Mouse (Mus musculus): Measurements from ENCODE around the gene Taf9.

Taf9 gene

DNA sequence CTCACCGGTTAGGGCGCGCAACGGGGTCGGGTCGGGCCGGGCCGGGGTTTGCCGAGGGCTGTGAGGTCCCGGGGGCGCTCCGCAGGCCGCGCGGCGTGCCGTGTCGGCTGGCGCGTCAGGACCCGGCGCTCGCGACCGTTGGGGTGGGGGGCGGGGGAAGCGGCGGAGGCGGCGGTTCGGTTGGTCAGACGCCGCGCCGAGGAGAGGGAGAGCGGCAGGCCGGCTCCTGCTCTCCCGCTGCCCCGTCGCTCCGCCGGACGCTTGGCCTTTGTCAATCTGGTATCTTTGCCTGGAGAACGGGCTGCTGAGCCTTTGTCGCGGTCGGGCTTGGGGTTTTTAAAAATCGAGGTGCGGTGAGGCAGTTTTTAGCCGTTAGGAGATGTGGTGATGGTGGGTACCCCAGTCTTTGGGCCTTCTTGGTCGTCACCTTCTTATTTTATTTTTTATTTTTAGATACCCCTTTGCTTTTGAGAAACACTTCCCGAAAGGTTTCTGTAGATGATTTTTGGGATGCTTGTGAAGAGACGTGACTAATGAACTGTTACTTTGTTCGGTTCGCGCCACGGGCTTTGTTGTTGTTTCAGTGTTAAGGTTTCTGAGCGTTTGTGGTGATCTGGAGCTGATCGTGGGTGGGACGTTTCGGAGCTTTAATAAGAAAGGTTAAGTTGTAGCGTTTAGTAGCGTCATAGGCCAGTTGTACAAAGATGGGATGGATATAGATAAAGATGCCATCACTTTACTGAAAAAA lies at the start of gene Taf9:
Taf9 (plus strand) TSS at position 141 of the 748 bp plus-strand sequence.
- DNase-seq (ENCODE audit: inconsistent age in 2 of 2, low spot score in 1 of 2), result no peak

DNA sequence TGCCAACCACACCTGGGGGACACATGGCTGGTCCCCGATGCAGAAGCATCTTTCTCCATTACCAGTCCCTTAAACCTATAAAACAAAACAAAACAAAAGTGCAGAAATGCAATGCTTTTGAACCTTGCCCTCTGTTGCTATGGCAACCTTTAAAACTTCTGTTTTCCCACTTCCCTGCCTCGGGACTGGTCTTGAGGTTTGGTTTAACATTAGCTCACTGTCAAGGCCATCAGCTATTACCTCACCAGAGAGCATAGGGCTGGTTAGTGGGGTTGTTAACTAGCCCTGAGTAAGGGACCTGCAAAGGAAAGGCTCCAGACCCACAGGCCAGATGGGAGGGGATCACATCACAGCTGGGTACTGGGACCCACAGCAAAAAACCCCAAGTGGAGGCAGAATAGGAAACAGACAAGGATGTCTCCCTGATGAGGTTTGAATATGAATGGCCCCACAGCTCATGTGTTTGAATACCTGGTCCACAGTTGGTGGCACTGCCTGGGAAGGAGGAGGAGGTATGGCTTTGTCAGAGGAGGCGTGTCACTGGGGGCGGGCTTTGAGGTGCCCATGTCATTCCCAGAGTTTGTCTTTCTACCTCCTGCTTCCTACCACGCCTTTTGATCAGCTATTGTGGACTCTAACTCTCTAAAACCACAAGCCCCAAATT lies 49.0 kb upstream of the Taf9 start:
- DNase-seq (ENCODE audit: inconsistent age in 2 of 2, low spot score in 1 of 2), result no peak

DNA sequence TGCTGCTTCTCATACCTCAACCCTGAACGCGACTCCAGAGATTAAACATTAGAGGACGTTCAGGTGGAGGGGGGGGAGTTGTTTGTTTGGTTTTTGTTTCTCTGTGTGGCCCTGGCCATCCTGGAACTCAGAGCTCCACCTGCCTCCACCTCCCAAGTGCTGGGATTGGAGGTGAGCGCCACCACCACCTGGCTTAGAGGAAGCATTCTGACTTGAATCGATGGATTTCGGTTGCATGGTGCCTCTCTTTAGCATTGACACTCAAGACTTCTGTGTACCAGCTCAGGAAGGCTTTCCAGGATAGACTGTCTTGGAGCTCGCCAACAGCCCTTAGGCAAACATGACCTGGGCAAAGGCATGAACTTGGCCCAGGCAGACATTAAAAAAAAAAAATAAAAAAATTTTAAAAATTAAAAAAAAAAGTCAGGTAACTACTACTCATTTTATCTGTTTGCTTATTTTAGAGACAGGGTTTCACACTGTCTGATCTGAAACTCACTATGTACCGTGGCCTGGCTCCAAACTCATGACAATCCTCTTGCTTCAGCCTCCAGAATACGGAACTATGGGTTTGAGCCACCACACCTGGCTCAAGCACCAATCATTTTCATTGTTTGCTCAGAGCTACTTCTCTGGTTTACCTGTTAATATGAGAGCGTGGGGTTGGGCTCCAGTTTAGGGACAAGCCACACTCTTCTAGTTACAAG lies 48.2 kb upstream of the Taf9 start:
- DNase-seq (ENCODE audit: inconsistent age in 2 of 2, low spot score in 1 of 2), result no peak

DNA sequence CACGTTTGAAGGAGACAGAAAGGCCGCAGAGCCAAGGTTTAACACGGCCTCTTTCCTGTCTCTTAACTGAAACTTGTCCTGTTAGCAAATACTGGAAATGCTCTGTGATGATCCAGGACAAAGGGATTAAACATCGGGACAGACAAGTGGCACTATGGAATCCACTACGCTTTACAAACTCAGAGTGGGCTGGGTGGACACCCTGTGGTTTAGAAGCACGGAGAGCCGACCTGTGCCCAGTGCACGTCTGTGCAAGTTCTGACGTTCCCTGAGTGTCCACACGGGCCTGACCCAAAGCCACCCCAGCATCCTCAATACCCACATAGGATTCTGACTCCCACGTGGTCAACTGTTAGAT lies 47.7 kb upstream of the Taf9 start:
- no peak for DNase-seq (ENCODE audit: inconsistent age in 2 of 2, low spot score in 1 of 2)

DNA sequence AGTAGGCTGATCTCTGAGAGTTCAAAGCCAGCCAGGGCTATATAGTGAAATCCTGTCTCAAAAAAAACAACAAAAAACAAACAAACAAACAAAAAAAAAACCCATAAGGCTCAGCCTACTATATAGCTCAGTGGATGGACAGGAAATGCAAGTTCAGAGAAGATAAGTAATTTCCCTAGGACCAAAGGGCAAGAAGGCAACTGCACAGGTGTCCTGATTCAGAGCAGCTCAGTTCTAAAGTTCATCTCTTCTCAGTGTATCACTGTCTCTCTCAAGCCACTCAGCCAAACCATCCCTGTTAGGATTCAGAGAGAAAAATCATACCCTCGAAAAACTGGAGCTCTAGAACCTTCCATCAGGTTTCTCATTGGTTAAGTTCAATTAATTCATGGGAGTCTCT lies 45.5 kb upstream of the Taf9 start:
- no peak for DNase-seq (ENCODE audit: inconsistent age in 2 of 2, low spot score in 1 of 2)

DNA sequence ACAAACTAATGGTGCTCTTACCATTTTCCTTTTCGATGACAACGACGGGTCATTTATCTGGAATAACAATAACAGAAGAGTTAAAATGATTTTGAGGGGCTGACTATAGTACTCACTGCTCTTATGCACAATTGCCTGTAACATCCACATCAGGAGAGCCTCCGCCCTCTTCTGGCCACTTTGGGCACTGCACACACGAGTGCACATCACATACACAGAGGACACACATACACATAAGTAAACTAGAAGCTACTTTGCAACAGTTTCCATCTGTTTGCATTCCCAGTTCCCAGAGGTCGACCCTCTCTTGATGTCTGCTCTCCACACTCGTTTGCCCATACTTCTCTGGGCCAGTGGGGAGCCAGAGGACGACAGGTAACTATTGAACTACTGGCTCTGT lies 43.6 kb upstream of the Taf9 start:
- no peak for DNase-seq (ENCODE audit: inconsistent age in 2 of 2, low spot score in 1 of 2)

DNA sequence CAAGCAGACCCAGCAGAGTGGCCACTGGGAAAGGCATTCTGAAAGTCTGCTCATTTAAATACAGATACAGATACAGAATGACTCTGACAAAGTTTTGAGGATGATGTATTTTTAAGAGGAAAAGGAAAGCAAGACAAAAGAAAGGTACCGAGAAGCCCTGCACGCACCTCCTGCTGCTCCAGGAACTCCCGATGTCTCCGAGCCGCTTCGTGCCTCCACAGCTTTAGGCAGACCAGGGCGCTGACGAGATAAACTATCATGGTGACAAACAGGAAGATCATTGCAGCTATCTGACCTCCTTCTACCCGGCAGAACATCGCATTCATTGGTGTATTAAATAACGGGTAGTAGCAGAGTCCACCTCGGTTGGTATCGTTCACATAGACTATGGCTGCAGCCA lies 40.1 kb upstream of the Taf9 start:
- DNase-seq (ENCODE audit: inconsistent age in 2 of 2, low spot score in 1 of 2), result no peak

DNA sequence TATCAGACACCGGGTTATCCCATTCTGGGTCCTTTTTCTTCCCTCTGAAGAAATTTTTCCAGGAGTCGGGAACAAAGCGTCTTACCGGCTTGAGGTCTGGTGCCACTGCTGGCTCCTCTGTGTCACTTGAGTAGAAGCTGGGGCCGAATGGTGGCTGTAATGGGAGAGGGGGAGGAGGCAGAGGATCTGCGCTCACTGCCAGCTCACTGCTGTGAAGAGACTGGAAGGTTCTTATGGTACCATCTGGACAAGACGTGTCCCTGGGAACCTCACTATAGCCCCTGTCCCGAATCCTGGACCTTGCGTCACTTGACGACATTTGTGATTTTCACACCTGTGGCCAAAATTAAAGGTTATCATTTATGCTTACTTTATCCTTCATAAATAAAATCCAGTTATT lies 39.1 kb upstream of the Taf9 start:
- DNase-seq (ENCODE audit: inconsistent age in 2 of 2, low spot score in 1 of 2), result no peak

DNA sequence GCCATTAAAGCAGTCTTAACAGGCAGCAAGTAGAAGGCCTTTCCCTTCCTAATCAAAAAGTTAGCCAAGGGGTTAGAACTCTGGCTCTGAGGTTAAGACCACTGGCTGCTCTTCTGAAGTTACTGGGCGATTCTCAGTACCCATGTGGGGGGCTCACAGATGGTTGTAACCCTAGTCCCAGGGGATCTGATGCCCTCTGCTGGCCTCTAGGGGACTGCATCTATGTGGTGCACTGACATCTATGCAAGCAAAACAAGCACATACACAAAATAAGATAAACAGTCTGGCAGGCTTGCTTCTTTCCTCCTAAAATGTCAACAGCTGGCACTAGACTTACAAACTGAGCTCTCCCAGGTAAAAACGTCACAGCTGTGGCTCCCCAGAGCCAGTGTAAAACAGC lies 38.5 kb upstream of the Taf9 start:
- no peak for DNase-seq (ENCODE audit: inconsistent age in 2 of 2, low spot score in 1 of 2)

DNA sequence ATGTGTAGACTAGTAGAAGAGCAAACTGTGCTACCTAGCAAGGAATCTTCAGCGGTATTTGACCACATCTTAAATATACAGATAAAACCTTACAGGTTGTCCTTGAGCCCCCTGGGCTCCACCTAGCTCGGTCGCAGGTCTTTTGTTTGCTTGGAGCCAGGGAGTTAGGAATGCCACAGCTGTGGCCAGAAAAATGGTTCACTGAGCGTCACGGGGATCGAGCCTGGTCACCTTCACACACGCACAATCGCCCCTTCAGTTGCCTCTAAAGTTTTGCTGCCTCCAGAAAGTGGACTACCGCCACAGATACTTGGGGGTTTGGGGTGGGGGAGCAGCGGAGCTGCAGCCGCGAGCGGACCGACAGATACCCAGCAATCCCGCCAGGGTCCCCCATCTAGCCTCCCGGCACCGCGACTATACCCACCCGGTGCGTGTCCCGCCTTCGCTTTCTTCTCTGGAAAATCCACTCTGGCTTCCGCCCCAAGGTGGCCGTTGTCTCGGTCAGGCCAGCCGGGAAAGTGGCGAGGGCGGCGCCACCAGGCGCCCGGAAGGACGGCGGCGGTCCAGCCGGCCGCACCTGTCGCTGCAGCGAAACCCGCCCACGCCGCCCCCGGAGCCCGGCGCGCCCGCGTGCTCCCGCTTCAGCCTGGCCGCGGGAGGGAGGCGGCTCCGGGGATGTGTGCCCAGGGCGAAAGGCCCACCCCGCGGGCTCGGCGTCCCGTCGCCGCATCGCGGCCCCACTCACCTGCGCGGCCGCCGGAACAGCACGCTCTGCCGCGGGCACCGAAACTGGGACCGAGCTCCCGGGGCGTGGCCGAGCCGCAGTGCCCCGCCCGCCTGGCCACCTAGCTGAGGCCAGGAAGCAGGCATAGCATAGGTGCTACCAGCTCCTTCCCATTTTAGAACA lies 34.9 kb upstream of the Taf9 start, which contains the start of gene Marveld2:
Marveld2 (minus strand) TSS at position 791 of the 907 bp plus-strand sequence.
- DNase-seq (ENCODE audit: inconsistent age in 2 of 2, low spot score in 1 of 2), result peak; percentile 34 to 72

DNA sequence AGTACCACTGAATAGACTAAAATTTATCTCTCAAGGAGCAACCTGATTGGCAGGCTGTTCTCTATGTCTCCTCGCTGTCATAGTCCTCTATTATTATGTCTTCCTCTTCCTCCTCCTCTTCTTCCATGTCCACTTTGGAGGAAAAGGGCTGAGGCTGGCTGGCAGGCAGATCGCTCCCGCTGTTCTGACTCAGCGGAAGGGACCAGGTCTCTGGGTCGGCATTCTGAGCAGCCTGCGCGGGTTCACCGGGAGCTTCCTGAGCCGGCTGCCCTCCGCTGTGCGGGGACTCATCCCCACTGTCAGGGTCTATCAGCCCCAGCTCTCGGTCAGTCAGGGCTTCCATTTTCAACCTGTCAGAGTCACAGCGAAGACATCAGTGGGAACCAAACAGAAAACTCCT lies 33.8 kb upstream of the Taf9 start:
- no peak for DNase-seq (ENCODE audit: inconsistent age in 2 of 2, low spot score in 1 of 2)

DNA sequence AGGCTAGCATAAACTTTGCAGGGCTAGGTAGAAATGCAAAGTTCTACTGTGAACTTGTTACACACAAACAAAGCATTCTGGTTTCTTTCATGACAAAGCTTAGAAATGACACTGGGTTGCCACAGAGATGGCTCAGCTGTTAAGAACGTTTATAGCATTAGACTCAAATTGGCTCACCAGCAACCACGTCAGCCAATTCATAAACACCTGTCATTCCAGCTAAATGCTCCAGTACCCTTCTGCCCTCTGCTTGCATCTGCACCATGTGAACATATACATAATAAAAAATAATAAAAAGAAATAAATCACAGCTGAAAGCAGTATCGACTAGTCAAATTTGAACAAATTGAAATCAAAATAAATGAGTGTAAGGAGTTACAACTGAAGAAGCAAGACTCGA lies 29.1 kb upstream of the Taf9 start:
- no peak for DNase-seq (ENCODE audit: inconsistent age in 2 of 2, low spot score in 1 of 2)

DNA sequence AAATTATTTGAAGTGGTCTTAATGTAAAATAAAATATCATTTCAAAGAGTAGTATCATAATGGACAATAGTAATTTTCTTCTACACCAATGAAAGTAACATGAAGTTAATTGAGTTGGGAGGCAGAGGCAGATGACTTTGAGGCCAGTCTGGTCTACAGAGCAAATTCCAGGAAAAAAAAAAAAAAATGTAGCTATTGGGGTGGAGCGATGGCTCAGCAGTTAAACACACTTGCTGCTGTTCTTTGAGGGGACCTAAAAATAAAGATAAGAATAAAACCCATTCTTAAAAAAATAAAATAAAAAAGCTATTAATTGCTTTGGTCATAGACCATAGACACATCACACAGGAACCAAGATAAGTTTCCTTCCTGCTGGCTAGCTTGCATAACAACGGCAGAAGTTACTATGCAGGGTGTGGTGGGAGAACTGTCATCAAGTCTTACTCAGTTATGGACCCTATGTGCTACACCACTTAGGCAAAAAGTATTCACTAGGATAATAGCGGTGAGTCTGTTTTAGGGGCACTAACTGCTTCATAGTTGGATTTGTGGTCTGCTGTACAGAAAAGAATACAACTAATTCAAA lies 17.2 kb upstream of the Taf9 start:
- DNase-seq (ENCODE audit: inconsistent age in 2 of 2, low spot score in 1 of 2), result no peak

DNA sequence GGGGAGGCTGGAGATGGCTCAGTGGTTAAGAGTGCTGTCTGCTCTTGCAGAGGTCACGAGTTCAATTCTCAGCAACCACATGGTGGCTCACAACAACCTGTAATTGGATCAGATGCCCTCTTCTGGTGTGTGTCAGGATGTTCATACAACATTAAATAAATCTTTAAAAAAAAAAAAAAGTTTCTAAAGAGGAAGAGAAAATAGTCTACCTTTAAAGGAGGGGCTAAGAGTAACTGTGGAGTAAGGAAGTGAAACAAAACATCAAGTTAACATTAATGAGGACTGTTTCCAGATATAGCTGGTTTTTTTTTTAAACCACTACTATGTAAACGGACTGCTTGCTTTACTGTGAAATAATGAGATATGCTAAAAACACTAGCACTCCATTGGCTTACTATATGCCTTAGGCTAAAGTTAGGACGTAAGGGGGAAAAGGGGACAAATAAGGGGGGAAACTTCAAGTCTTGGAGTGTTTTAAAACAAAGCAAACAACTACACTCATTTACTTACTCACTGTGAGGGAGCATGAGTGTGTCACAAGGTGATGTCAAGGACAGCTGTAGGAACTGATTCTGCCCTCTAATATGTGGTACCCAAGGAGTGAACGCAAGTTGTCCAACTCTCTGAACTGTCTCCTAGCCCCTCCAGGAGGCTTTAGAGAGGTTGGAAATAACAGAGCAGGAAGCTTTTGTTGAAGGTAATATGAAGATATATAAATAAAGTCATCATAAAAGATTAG lies 8.7 kb upstream of the Taf9 start:
- DNase-seq (ENCODE audit: inconsistent age in 2 of 2, low spot score in 1 of 2), result no peak

DNA sequence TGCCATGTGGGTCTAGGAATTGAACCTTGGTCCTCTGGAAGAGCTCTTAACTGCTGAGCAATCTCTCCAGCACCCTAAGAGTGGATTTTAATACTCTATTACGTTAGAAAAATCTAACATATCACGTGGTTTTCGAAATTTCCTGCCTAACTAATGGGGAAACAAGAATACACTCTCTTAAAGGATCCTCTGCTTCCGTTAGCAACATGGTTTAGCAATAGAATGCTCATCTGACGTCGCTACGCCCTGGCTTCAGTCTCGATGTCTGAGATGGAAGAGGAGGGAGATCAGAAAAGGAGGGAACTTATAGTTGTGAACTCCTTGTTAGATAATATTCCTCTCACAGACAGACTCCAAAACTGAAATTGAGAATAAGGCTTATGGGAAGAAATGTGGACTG lies 3.2 kb upstream of the Taf9 start:
- no peak for DNase-seq (ENCODE audit: inconsistent age in 2 of 2, low spot score in 1 of 2)

DNA sequence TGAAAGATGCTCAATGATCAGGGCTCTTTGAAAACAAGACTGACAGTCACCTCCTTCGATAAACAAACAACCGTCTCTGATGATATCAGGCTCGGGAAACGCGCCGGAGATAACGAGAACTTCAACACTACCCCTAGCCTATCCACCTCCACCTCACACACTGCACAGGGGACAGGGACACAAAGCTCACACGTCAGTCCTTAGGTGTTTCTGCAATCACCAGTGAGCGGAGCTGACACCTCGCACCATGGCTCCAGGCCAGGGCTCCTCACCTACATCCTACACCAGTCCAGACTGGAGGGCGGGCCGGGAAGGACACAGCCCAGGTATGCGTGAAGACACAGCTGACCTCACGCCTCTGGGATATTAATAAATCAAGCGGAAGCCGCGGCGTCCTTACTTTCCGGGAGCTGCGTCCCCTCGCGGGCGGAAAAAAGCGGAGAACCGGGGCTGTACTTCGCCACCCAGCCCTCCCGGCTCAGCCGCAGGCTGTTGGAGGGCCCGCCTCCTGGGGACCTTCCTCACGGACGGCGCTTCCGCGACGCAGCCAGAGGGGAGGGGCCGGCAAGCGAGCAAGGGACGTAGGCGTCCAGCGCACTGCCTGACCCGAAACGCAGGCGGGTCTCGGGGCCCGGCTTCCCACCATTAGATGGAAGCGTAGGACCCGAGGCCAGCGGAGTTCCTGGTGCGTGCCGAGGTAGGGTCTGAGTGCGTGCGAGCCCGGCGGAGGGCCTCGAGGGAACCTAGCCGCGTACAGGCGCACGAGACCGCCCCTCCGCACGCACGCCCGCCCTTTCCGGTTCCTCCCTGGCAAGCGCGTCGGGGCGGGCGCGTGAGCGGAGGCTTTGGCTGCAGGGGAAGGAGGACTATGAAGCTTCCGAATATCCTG lies 585 bp upstream of the Taf9 start, which contains the start of the genes Ak6 and Rad17:
Ak6 (plus strand) TSS at position 430 of the 889 bp plus-strand sequence.
Rad17 (minus strand) TSS at position 502 of the 889 bp plus-strand sequence.
- DNase-seq (ENCODE audit: inconsistent age in 2 of 2, low spot score in 1 of 2), result peak; percentile 95 to 99

DNA sequence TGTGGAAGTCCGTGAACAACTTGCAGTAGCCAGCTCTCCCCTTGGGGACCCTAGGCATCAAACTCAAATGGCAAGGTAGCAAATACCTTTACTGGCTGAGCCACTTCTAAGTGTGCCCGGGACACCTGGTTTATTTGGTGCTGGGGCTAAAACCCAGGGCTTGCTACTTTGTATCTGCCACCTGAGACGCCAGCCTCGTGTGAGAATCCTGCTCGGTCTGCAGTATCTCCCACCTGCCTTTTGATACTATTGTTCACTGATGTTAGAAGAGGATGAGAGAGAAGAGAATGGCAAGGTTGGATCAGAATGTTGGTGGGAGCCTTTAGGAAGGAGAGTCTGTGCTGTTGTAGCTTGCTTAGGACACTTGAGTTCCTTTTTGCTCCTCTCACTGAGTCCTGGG lies 6.7 kb downstream of the Taf9 start:
- no peak for DNase-seq (ENCODE audit: inconsistent age in 2 of 2, low spot score in 1 of 2)

DNA sequence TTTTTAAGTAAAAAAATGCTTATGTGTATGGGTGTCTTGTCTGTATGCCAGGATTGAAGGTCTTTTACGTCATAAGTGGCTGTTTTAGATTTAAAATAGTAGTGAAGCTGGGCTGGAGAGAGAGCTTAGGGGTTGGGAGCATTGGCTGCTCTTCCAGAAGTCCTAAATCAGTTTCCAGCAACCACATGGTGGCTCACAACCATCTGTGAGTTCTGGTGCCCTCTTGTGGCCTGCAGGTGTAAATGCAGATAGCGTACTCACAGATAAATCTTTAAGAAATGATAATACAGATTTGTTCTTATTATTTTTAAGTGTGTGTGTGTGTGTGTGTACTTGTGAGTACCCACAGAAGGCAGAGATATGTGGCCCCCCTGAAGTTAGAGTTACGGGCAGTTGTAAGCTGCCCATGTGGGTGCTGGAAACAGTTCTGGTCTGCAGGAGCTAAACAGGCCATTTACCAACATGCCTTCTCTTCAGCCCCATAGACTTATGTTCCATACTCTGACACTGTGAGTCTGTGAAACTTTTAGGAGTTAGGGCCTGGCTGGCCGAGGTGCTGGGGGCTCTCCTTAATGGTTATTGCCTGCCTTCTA lies 8.6 kb downstream of the Taf9 start:
- DNase-seq (ENCODE audit: inconsistent age in 2 of 2, low spot score in 1 of 2), result peak; percentile 31 to 72
